Mouse (Mus musculus): ENCODE measurements around the gene Ap2s1. TPM values are rescaled to one million over a fixed set of nuclear protein-coding genes. Genes with fewer than 3 reads are reported as not detected.

Gene Ap2s1
- polyA plus RNA-seq, 1 experiment = 162 TPM

GRCm38 (mm10) chr7:16783224-16783688 is 45.0 kb downstream of the Ap2s1 start:
- peaks cover 54% of the 10 kb centered on the region for H3K4me1 ChIP-seq (ENCODE audit: control insufficient read depth)
- H3K36me3 ChIP-seq (ENCODE audit: control insufficient read depth) = peaks cover 66% of the 10 kb centered on the region
- no peaks in the 10 kb centered on the region for H3K27me3 ChIP-seq (ENCODE audit: control insufficient read depth)
- H3K9me3 ChIP-seq (ENCODE audit: control insufficient read depth, low read length) = no peaks in the 10 kb centered on the region
- H3K4me3 ChIP-seq (replicated peaks) = peak overlapping the region; percentile 90
- peak; percentile 93 for TF ChIP-seq TAL1 (IDR thresholded peaks at IDR 0.05; ENCODE audit: low read length)
- peak; percentile 81 for TF ChIP-seq GATA1 (IDR thresholded peaks at IDR 0.05; ENCODE audit: low read length)

GRCm38 (mm10) chr7:16783758-16784415 is 45.7 kb downstream of the Ap2s1 start:
- H3K36me3 ChIP-seq (ENCODE audit: control insufficient read depth) = peaks cover 72% of the 10 kb centered on the region
- peak overlapping the region; percentile 90 for H3K4me3 ChIP-seq (replicated peaks)
- no peaks in the 10 kb centered on the region for H3K9me3 ChIP-seq (ENCODE audit: control insufficient read depth, low read length)
- no peak for TF ChIP-seq GATA1 (IDR thresholded peaks at IDR 0.05; ENCODE audit: low read length)
- no peak for TF ChIP-seq TAL1 (IDR thresholded peaks at IDR 0.05; ENCODE audit: low read length)
- H3K27me3 ChIP-seq (ENCODE audit: control insufficient read depth) = no peaks in the 10 kb centered on the region
- H3K4me1 ChIP-seq (ENCODE audit: control insufficient read depth) = peaks cover 55% of the 10 kb centered on the region

- TF ChIP-seq TAL1 (IDR thresholded peaks at IDR 0.05; ENCODE audit: low read length) = no peak
- TF ChIP-seq GATA1 (IDR thresholded peaks at IDR 0.05; ENCODE audit: low read length) = no peak
- H3K9me3 ChIP-seq (ENCODE audit: control insufficient read depth, low read length) = no peaks in the 10 kb centered on the region
- peaks cover 79% of the 10 kb centered on the region for H3K36me3 ChIP-seq (ENCODE audit: control insufficient read depth)
- peak overlapping the region; percentile 90 for H3K4me3 ChIP-seq (replicated peaks)
- H3K4me1 ChIP-seq (ENCODE audit: control insufficient read depth) = peaks cover 60% of the 10 kb centered on the region
- no peaks in the 10 kb centered on the region for H3K27me3 ChIP-seq (ENCODE audit: control insufficient read depth)
These were observed 46.3 kb downstream of the Ap2s1 start for GRCm38 (mm10) chr7:16784498-16784976.

- Histone ChIP-seq H3K27me3 (ENCODE audit: control insufficient read depth) (no peaks in the 10 kb centered on the region), H3K4me3 (replicated peaks) (peak overlapping the region; percentile 90), H3K4me1 (ENCODE audit: control insufficient read depth) (peaks cover 59% of the 10 kb centered on the region), H3K9me3 (ENCODE audit: control insufficient read depth, low read length) (no peaks in the 10 kb centered on the region), H3K36me3 (ENCODE audit: control insufficient read depth) (peaks cover 90% of the 10 kb centered on the region)
- TF ChIP-seq GATA1 (IDR thresholded peaks at IDR 0.05; ENCODE audit: low read length) (no peak), TAL1 (IDR thresholded peaks at IDR 0.05; ENCODE audit: low read length) (no peak)
These were observed 47.4 kb downstream of the Ap2s1 start for GRCm38 (mm10) chr7:16785541-16786083.

GRCm38 (mm10) chr7:16792316-16792715 is 54.1 kb downstream of the Ap2s1 start:
- no peak overlapping the region for H3K4me3 ChIP-seq (replicated peaks)
- H3K27me3 ChIP-seq (ENCODE audit: control insufficient read depth) = no peaks in the 10 kb centered on the region; the same call in 1 of the 2 replicates
- peaks cover 100% of the 10 kb centered on the region for H3K36me3 ChIP-seq (ENCODE audit: control insufficient read depth)
- no peak for TF ChIP-seq TAL1 (IDR thresholded peaks at IDR 0.05; ENCODE audit: low read length)
- TF ChIP-seq GATA1 (IDR thresholded peaks at IDR 0.05; ENCODE audit: low read length) = no peak
- no peaks in the 10 kb centered on the region for H3K9me3 ChIP-seq (ENCODE audit: control insufficient read depth, low read length)
- peaks cover 38% of the 10 kb centered on the region for H3K4me1 ChIP-seq (ENCODE audit: control insufficient read depth)

GRCm38 (mm10) chr7:16793010-16793725 is 55.0 kb downstream of the Ap2s1 start:
- Histone ChIP-seq H3K9me3 (ENCODE audit: control insufficient read depth, low read length) (no peaks in the 10 kb centered on the region), H3K4me1 (ENCODE audit: control insufficient read depth) (peaks cover 31% of the 10 kb centered on the region), H3K27me3 (ENCODE audit: control insufficient read depth) (no peaks in the 10 kb centered on the region; the same call in 1 of the 2 replicates), H3K36me3 (ENCODE audit: control insufficient read depth) (peaks cover 100% of the 10 kb centered on the region), H3K4me3 (replicated peaks) (peak overlapping the region; percentile 8)
- TF ChIP-seq TAL1 (IDR thresholded peaks at IDR 0.05; ENCODE audit: low read length) (no peak), GATA1 (IDR thresholded peaks at IDR 0.05; ENCODE audit: low read length) (no peak)

- H3K4me1 ChIP-seq (ENCODE audit: control insufficient read depth) = peaks cover 21% of the 10 kb centered on the region
- TF ChIP-seq TAL1 (IDR thresholded peaks at IDR 0.05; ENCODE audit: low read length) (no peak), GATA1 (IDR thresholded peaks at IDR 0.05; ENCODE audit: low read length) (no peak)
- H3K36me3 ChIP-seq (ENCODE audit: control insufficient read depth) = peaks cover 99% of the 10 kb centered on the region
- no peak overlapping the region for H3K4me3 ChIP-seq (replicated peaks)
- H3K9me3 ChIP-seq (ENCODE audit: control insufficient read depth, low read length) = no peaks in the 10 kb centered on the region
- H3K27me3 ChIP-seq (ENCODE audit: control insufficient read depth) = no peaks in the 10 kb centered on the region; the same call in 1 of the 2 replicates
These were observed 56.7 kb downstream of the Ap2s1 start for GRCm38 (mm10) chr7:16794886-16795285.

Other genes starting within 250 kb of the Ap2s1 start
- 0.04 and 0.06 TPM in 2 replicates for gene Arhgap35, start 123.4 kb upstream of the Ap2s1 start, polyA plus RNA-seq (2012)
- gene Ceacam15, start 62.7 kb upstream of the Ap2s1 start, polyA plus RNA-seq (2012) = not detected in 2 replicates
- not detected in 2 replicates for gene Ceacam9, start 16.5 kb upstream of the Ap2s1 start, polyA plus RNA-seq (2012)
- 24.9 and 33.8 TPM in 2 replicates for gene Slc1a5, start 42.9 kb downstream of the Ap2s1 start, polyA plus RNA-seq (2012)
- 11.1 and 11.3 TPM in 2 replicates for gene Strn4, start 77.5 kb downstream of the Ap2s1 start, polyA plus RNA-seq (2012)
- 1.2 and 1.5 TPM in 2 replicates for gene Fkrp, start 78.3 kb downstream of the Ap2s1 start, polyA plus RNA-seq (2012)
- 0.61 and 0.66 TPM in 2 replicates for gene Prkd2, start 104.5 kb downstream of the Ap2s1 start, polyA plus RNA-seq (2012)
- gene Dact3, start 136.9 kb downstream of the Ap2s1 start, polyA plus RNA-seq (2012) = 0.02 TPM in 2 replicates
- not detected in 2 replicates for gene Gng8, start 153.4 kb downstream of the Ap2s1 start, polyA plus RNA-seq (2012)
- 0.01 and 0.04 TPM in 2 replicates for gene Ptgir, start 168.1 kb downstream of the Ap2s1 start, polyA plus RNA-seq (2012)
- 185 and 208 TPM in 2 replicates for gene Calm3, start 185.7 kb downstream of the Ap2s1 start, polyA plus RNA-seq (2012)
- 0.02 TPM in 1 of 2 replicates, not detected in the other for gene Pnmal2, start 206.3 kb downstream of the Ap2s1 start, polyA plus RNA-seq (2012)
- gene Pnmal1, start 221.3 kb downstream of the Ap2s1 start, polyA plus RNA-seq (2012) = not detected in 2 replicates
- not detected in 2 replicates for gene Gm42372, start 244.7 kb downstream of the Ap2s1 start, polyA plus RNA-seq (2012)

All from erythroblast, embryonic 14.5 days (primary cell).